Mouse (Mus musculus): ENCODE results near the gene Dnajb9. TPM values are rescaled to one million over a fixed set of nuclear protein-coding genes. Genes with fewer than 3 reads are reported as not detected.

Gene Dnajb9
- total RNA-seq, 4 experiments from 2014 or later: 47.4 to 72.3 (median 50.4) TPM

Small RNA genes lying within 50 kb of the gene (microRNA-seq; reads per million reads assigned to microRNA genes)
- gene Mir5627: 0 reads per million in 2 experiments

Other genes with a start within 250 kb of the Dnajb9 start
- gene Pnpla8, start 11.0 kb upstream of the Dnajb9 start, total RNA-seq (2022): 100 to 1,000 TPM in 3 of 4 experiments, 10 to 100 TPM in 1; 84.1 to 127 (median 109) TPM
- gene Nrcam, start 118.6 kb upstream of the Dnajb9 start, total RNA-seq (2022): 10 to 100 TPM in 1 of 4 experiments, 1 to 10 TPM in 3; 3.4 to 14.9 (median 6.9) TPM